Mouse (Mus musculus): ENCODE results near the gene Btbd1. TPM values are rescaled to one million over a fixed set of nuclear protein-coding genes. Genes with fewer than 3 reads are reported as not detected.

Btbd1 gene
- polyA plus RNA-seq, 1 experiment from 2014 or later: 16.6 TPM

DNA sequence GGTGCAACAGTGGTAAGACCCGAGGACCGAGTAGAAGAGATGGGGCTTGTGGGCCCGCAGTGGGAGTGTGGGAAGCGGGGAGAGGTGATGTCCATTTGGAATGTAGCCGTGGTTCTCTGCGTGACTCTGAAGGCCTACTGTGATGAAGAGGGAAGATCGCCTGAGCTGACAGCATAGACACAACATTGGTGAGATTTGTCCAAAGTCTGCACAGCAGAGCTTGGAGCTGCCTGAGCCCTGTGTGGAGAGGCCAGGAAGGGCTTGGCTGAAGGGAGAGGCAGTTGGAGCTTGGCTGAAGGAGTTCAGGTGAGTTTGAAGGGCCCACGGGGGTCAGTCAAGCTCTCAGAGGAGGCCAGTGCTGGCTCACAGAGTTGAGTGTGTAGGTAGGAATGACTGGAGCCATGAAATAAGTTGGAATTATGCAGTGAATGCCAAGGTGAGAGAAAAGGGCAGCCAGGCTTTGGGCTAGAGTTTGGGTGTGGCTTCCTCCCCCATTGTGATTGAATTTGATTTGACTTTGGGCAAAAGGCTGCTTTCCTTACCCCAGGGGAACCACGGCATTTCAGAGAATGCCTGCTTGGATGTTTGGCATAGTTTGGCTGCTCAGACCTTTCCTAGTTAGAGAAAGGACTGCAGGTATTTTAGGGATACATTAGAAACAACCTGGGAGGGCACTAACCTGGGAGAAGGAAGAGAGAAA is 38.1 kb upstream of the Btbd1 start:
- H3K27ac ChIP-seq (ENCODE audit: low read depth): no peak overlapping the region
- H3K9me3 ChIP-seq (ENCODE audit: low read length): no peaks in the 10 kb centered on the region
- WGBS (ENCODE audit: insufficient replicate concordance): 78% methylated on average over 9 of the region's 9 CpGs
- no peak for DNase-seq
- H3K4me3 ChIP-seq (ENCODE audit: low read depth, low read length): no peak overlapping the region
- H3K4me1 ChIP-seq (ENCODE audit: insufficient read depth): peaks cover 10% of the 10 kb centered on the region
- ATAC-seq: no peak
- no peak overlapping the region for H3K9ac ChIP-seq (replicated peaks)
- no peak for TF ChIP-seq CTCF (IDR thresholded peaks at IDR 0.05; ENCODE audit: low read depth)
- H3K27me3 ChIP-seq (ENCODE audit: insufficient read depth, low read length): peaks cover 43% of the 10 kb centered on the region
- H3K36me3 ChIP-seq (replicated peaks; ENCODE audit: insufficient read depth, low read length): 0 out of 2 replicates have a peak, but pooled peaks cover 11% of the 10 kb centered on the region
- no peak overlapping the region for H3K4me2 ChIP-seq (ENCODE audit: low read depth, low read length)

DNA sequence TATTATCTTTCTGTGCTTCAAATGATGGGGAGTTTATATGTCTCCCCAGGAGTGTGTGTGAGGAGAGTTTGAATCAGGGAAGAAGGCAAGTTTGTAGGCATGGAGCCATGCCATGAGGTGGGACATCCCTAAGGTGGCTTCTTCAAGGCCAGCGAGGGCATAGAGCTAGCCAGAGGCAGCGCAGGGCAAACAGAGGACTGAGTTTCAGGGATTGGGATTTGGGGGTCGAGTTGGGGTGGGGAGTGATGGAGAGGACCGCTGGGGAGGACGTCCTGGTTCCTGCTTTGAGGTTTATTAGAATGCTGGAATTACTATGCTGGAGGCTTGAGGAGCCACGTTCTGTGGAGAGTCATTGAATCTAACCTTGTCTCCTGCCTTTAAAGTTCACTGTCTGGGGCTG is 36.7 kb upstream of the Btbd1 start:
- WGBS (ENCODE audit: insufficient replicate concordance): 80% methylated on average over 6 of the region's 6 CpGs
- no peak for ATAC-seq

DNA sequence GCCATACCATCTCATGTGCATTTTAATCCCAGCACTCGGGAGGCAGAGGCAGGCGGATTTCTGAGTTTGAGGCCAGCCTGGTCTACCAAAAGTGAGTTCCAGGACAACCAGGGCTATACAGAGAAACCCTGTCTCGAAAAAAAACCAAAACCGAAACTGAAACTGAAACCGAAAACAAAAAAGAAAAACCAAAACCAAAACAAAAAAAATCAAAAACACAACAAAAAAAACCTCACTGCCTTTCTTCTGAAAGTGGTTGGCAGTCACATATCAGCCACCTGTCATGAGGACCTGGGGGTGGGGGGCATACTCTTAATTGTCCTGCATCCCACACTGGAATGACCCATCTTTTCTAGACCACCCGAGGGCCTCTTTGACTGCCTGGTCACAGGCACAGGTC is 35.3 kb upstream of the Btbd1 start:
- 76% methylated on average over 6 of the region's 6 CpGs for WGBS (ENCODE audit: insufficient replicate concordance)
- Histone ChIP-seq H3K27ac (ENCODE audit: low read depth) (no peak overlapping the region), H3K4me3 (ENCODE audit: low read depth, low read length) (no peak overlapping the region), H3K9ac (replicated peaks) (no peak overlapping the region), H3K27me3 (ENCODE audit: insufficient read depth, low read length) (peaks cover 46% of the 10 kb centered on the region), H3K4me1 (ENCODE audit: insufficient read depth) (peaks cover 23% of the 10 kb centered on the region), H3K4me2 (ENCODE audit: low read depth, low read length) (no peak overlapping the region), H3K9me3 (ENCODE audit: low read length) (no peaks in the 10 kb centered on the region), H3K36me3 (replicated peaks; ENCODE audit: insufficient read depth, low read length) (0 out of 2 replicates have a peak, but pooled peaks cover 4% of the 10 kb centered on the region)
- TF ChIP-seq CTCF (IDR thresholded peaks at IDR 0.05; ENCODE audit: low read depth): no peak
- no peak for TF ChIP-seq EP300 (IDR thresholded peaks at IDR 0.05; ENCODE audit: low read depth)
- no peak for DNase-seq
- ATAC-seq: no peak

More for the DNA sequence above, 36.7 kb upstream of the Btbd1 start:
- Histone ChIP-seq H3K36me3 (replicated peaks; ENCODE audit: insufficient read depth, low read length) (0 out of 2 replicates have a peak, but pooled peaks cover 7% of the 10 kb centered on the region), H3K4me3 (ENCODE audit: low read depth, low read length) (no peak overlapping the region), H3K9ac (replicated peaks) (no peak overlapping the region), H3K4me1 (ENCODE audit: insufficient read depth) (peaks cover 21% of the 10 kb centered on the region), H3K4me2 (ENCODE audit: low read depth, low read length) (no peak overlapping the region), H3K27ac (ENCODE audit: low read depth) (no peak overlapping the region), H3K27me3 (ENCODE audit: insufficient read depth, low read length) (peaks cover 48% of the 10 kb centered on the region), H3K9me3 (ENCODE audit: low read length) (no peaks in the 10 kb centered on the region)
- TF ChIP-seq CTCF (IDR thresholded peaks at IDR 0.05; ENCODE audit: low read depth) (no peak), EP300 (IDR thresholded peaks at IDR 0.05; ENCODE audit: low read depth) (no peak)
- DNase-seq: no peak

DNA sequence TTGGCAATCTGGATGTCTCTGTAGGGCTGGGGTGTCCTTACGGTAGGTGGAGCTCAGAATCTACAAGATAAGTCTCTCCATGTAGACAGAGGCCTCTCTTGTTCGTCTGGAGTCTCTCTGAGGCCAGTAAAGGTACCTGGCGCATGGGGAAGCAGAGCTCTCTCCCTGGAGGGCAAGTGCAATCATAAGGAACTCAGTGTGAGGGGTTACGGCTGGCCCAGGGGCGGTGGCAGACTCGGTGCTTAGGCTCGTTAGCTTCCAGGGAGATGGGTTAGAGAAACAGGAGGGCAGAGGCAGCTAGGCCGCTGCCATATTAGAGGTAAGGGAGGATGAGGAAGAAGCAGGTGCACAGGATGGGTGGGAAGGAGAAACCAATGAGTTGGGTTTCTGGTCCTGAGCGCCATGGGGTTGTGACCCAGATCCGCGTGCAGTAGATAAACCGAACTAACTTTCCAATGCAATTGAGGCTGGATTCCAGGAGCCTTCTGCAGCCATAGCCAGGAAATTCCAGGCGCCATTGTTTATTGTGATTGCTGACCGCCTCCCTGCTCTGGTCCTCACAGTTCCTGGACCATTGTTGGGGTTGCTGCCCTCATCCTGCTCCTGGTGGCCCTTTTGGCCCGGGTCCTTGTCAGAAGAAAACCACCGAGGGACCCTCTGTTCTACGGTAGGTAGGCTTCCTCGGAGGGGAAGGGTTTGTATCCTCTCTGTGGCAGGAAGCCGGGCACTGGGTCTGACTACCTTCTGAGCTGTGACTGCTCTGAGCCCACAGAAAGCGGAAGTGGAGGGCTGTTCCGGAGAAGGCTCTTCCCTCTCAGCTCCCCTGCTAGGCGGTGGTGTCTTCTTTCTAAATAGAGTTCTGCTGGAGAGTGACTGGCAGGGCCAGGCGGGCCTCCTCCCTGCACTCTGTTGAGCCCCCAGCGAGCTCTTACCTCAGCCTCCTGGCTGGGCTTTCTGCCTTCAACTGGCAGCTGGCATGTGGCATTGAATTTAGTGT is 33.7 kb upstream of the Btbd1 start:
- Histone ChIP-seq H3K4me1 (ENCODE audit: insufficient read depth) (peaks cover 27% of the 10 kb centered on the region), H3K36me3 (replicated peaks; ENCODE audit: insufficient read depth, low read length) (0 out of 2 replicates have a peak, but pooled peaks cover 4% of the 10 kb centered on the region), H3K9me3 (ENCODE audit: low read length) (no peaks in the 10 kb centered on the region), H3K4me2 (ENCODE audit: low read depth, low read length) (peak overlapping the region; percentile 65), H3K4me3 (ENCODE audit: low read depth, low read length) (peak overlapping the region; percentile 23), H3K27ac (ENCODE audit: low read depth) (peak overlapping the region; percentile 80), H3K9ac (replicated peaks) (peak overlapping the region; percentile 26; the same call in 1 of the 2 replicates), H3K27me3 (ENCODE audit: insufficient read depth, low read length) (peaks cover 53% of the 10 kb centered on the region)
- WGBS (ENCODE audit: insufficient replicate concordance): 35% methylated on average over 24 of the region's 24 CpGs
- TF ChIP-seq CTCF (IDR thresholded peaks at IDR 0.05; ENCODE audit: low read depth) (no peak), EP300 (IDR thresholded peaks at IDR 0.05; ENCODE audit: low read depth) (no peak)
- DNase-seq: peak; percentile 60
- ATAC-seq: peak; percentile 35

DNA sequence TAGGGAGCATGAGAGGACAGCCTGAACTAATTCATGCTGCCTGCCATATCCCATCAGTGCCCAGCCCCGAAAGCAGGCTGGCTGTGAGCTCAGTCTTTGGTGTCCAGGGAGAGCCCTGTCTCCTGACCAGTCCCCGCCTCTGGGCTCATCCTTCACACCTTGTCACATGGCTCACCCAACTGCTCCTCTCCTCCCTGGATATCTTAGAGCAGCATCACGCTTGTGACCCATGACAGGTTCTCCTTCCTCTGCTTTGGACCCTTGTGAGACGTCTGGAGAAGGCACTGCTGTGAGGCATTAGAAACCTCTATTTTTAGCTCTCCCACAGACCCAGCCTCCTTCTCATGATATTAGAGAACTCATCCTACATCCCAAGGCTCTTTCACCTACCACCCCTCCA is 32.7 kb upstream of the Btbd1 start:
- WGBS (ENCODE audit: insufficient replicate concordance): 57% methylated on average over 4 of the region's 4 CpGs
- Histone ChIP-seq H3K9ac (replicated peaks) (no peak overlapping the region), H3K9me3 (ENCODE audit: low read length) (no peaks in the 10 kb centered on the region), H3K4me3 (ENCODE audit: low read depth, low read length) (peak overlapping the region; percentile 23), H3K4me1 (ENCODE audit: insufficient read depth) (peaks cover 27% of the 10 kb centered on the region), H3K27me3 (ENCODE audit: insufficient read depth, low read length) (peaks cover 48% of the 10 kb centered on the region), H3K36me3 (replicated peaks; ENCODE audit: insufficient read depth, low read length) (0 out of 2 replicates have a peak, but pooled peaks cover 4% of the 10 kb centered on the region), H3K4me2 (ENCODE audit: low read depth, low read length) (peak overlapping the region; percentile 65), H3K27ac (ENCODE audit: low read depth) (peak overlapping the region; percentile 80)
- DNase-seq (no peak), ATAC-seq (no peak)
- TF ChIP-seq EP300 (IDR thresholded peaks at IDR 0.05; ENCODE audit: low read depth) (no peak), CTCF (IDR thresholded peaks at IDR 0.05; ENCODE audit: low read depth) (no peak)

DNA sequence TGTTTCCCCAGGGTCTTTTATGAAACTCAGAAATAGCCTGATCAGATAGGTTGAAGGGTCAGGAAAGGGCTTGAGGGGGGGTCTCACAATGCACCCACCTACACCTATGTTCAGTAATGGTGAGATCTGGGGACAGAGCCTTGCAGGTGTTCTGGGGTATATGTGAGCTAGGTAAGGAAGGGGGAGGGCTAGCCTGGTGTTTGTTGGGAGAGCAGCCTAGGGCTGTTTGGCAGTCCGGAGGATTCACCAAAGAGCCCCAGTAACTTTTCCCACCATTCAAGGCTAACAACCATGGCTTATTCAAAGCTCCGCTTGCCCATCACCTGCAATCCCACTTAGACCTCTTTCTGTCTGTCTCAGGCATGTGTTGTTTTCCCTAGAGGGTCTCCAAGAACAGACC is 32.2 kb upstream of the Btbd1 start:
- H3K4me3 ChIP-seq (ENCODE audit: low read depth, low read length): peak overlapping the region; percentile 56; the same call in 1 of the 2 replicates
- H3K4me1 ChIP-seq (ENCODE audit: insufficient read depth): peaks cover 27% of the 10 kb centered on the region
- no peak for DNase-seq
- H3K4me2 ChIP-seq (ENCODE audit: low read depth, low read length): peak overlapping the region; percentile 65
- 0 out of 2 replicates have a peak, but pooled peaks cover 4% of the 10 kb centered on the region for H3K36me3 ChIP-seq (replicated peaks; ENCODE audit: insufficient read depth, low read length)
- peak overlapping the region; percentile 76; the same call in 1 of the 2 replicates for H3K27ac ChIP-seq (ENCODE audit: low read depth)
- ATAC-seq: no peak
- WGBS (ENCODE audit: insufficient replicate concordance): 70% methylated on average over 2 of the region's 2 CpGs
- peaks cover 45% of the 10 kb centered on the region for H3K27me3 ChIP-seq (ENCODE audit: insufficient read depth, low read length)
- H3K9me3 ChIP-seq (ENCODE audit: low read length): no peaks in the 10 kb centered on the region
- TF ChIP-seq CTCF (IDR thresholded peaks at IDR 0.05; ENCODE audit: low read depth): no peak
- no peak for TF ChIP-seq EP300 (IDR thresholded peaks at IDR 0.05; ENCODE audit: low read depth)
- H3K9ac ChIP-seq (replicated peaks): no peak overlapping the region
